Mouse (Mus musculus): ENCODE measurements around the gene Tmprss7. TPM values are rescaled to one million over a fixed set of nuclear protein-coding genes. Genes with fewer than 3 reads are reported as not detected.

The Tmprss7 gene
- total and polyA plus RNA-seq, 3 experiments, result not detected

- dilution Hi-C loops (cut with MboI; ENCODE audit: extremely low pct_ligation_motif_present, extremely low pct_unique_long_range_greater_than_20kb, low sequenced_read_pairs) (no loop called here), in situ Hi-C loops (cut with MboI; ENCODE audit: low pct_ligation_motif_present, low pct_unique_long_range_greater_than_20kb, low sequenced_read_pairs) (no loop called here)
- Histone ChIP-seq H3K4me2 (ENCODE audit: insufficient read depth, low read depth, poor library complexity, severe bottlenecking) (no peak overlapping the region), H3K36me3 (replicated peaks in 1 of 2; ENCODE audit: control insufficient read depth in 1 of 2, insufficient read depth in 1 of 2, low read length in 1 of 2) (no peaks in the 10 kb centered on the region), H3K9ac (ENCODE audit: insufficient read depth, low read depth) (no peak overlapping the region), H3K79me2 (replicated peaks; ENCODE audit: control insufficient read depth, extremely low read depth, insufficient read depth, poor library complexity, severe bottlenecking) (no peaks in the 10 kb centered on the region), H3K4me1 (ENCODE audit: control insufficient read depth in 1 of 2, insufficient read depth in 2 of 2) (peaks cover 0 to 8% of the 10 kb centered on the region in 2 experiments; a peak in 1 of 4 replicates), H3K4me3 (replicated peaks in 1 of 3; ENCODE audit: low read depth in 2 of 3, low read length in 2 of 3, poor library complexity in 1 of 3) (no peak overlapping the region), H3K27me3 (replicated peaks) (no peaks in the 10 kb centered on the region), H3K27ac (ENCODE audit: insufficient read depth, low read depth) (no peak overlapping the region), H3K9me3 (replicated peaks; ENCODE audit: low read length) (no peaks in the 10 kb centered on the region)
- DNase-seq (ENCODE audit: extremely low read depth), result no peak
- TF ChIP-seq MAX (IDR thresholded peaks at IDR 0.05; ENCODE audit: low read length), result no peak
- no peak for TF ChIP-seq ELF1 (IDR thresholded peaks at IDR 0.05; ENCODE audit: low read depth, low read length)
- TF ChIP-seq EP300 (IDR thresholded peaks at IDR 0.05; ENCODE audit: low read length), result no peak
- no peak for TF ChIP-seq ETS1 (conservative IDR thresholded peaks at IDR 0.05; ENCODE audit: low read depth, low read length)
- TF ChIP-seq RAD21 (IDR thresholded peaks at IDR 0.05; ENCODE audit: low read depth, low read length), result no peak
- no peak for TF ChIP-seq CTCF (conservative IDR thresholded peaks at IDR 0.05 in 1 of 2, IDR thresholded peaks at IDR 0.05 in 1 of 2; ENCODE audit: low read depth in 2 of 2, low read length in 2 of 2)
- no peak for TF ChIP-seq IRF4 (IDR thresholded peaks at IDR 0.05; ENCODE audit: low read depth, low read length)
- TF ChIP-seq POLR2A (IDR thresholded peaks at IDR 0.05; ENCODE audit: low read depth, low read length), result no peak
- no peak for TF ChIP-seq TCF12 (IDR thresholded peaks at IDR 0.05; ENCODE audit: low read depth, low read length)
- TF ChIP-seq USF1 (IDR thresholded peaks at IDR 0.05; ENCODE audit: low read depth, low read length), result no peak
- no peak for TF ChIP-seq UBTF (IDR thresholded peaks at IDR 0.05; ENCODE audit: low read depth, low read length)
- no peak for TF ChIP-seq HCFC1 (IDR thresholded peaks at IDR 0.05; ENCODE audit: low read depth, low read length)
Measured at GRCm38 (mm10) chr16:45686833-45687232, 6.6 kb downstream of the Tmprss7 start.

- Histone ChIP-seq H3K9me3 (replicated peaks; ENCODE audit: low read length) (no peaks in the 10 kb centered on the region), H3K27me3 (replicated peaks) (no peaks in the 10 kb centered on the region), H3K9ac (ENCODE audit: insufficient read depth, low read depth) (no peak overlapping the region), H3K36me3 (replicated peaks in 1 of 2; ENCODE audit: control insufficient read depth in 1 of 2, insufficient read depth in 1 of 2, low read length in 1 of 2) (no peaks in the 10 kb centered on the region), H3K4me1 (ENCODE audit: control insufficient read depth in 1 of 2, insufficient read depth in 2 of 2) (peaks cover 2 to 4% of the 10 kb centered on the region in 2 experiments; a peak in 2 of 4 replicates), H3K4me2 (ENCODE audit: insufficient read depth, low read depth, poor library complexity, severe bottlenecking) (no peak overlapping the region; the same call in 1 of the 2 replicates), H3K4me3 (replicated peaks in 1 of 3; ENCODE audit: low read depth in 2 of 3, low read length in 2 of 3, poor library complexity in 1 of 3) (no peak overlapping the region), H3K27ac (ENCODE audit: insufficient read depth, low read depth) (no peak overlapping the region), H3K79me2 (replicated peaks; ENCODE audit: control insufficient read depth, extremely low read depth, insufficient read depth, poor library complexity, severe bottlenecking) (no peaks in the 10 kb centered on the region)
- no peak for DNase-seq (ENCODE audit: extremely low read depth)
- in situ Hi-C loops (cut with MboI; ENCODE audit: low pct_ligation_motif_present, low pct_unique_long_range_greater_than_20kb, low sequenced_read_pairs), result no loop called here
- dilution Hi-C loops (cut with MboI; ENCODE audit: extremely low pct_ligation_motif_present, extremely low pct_unique_long_range_greater_than_20kb, low sequenced_read_pairs), result no loop called here
- TF ChIP-seq TBP (conservative IDR thresholded peaks at IDR 0.05; ENCODE audit: low read depth, low read length), result no peak
- TF ChIP-seq MAX (IDR thresholded peaks at IDR 0.05; ENCODE audit: low read length), result no peak
- no peak for TF ChIP-seq ZC3H11A (IDR thresholded peaks at IDR 0.05; ENCODE audit: low read depth, low read length)
- no peak for TF ChIP-seq SIN3A (IDR thresholded peaks at IDR 0.05; ENCODE audit: low read length)
- no peak for TF ChIP-seq ETS1 (conservative IDR thresholded peaks at IDR 0.05; ENCODE audit: low read depth, low read length)
- no peak for TF ChIP-seq ELF1 (IDR thresholded peaks at IDR 0.05; ENCODE audit: low read depth, low read length)
- no peak for TF ChIP-seq IRF4 (IDR thresholded peaks at IDR 0.05; ENCODE audit: low read depth, low read length)
- TF ChIP-seq E2F4 (IDR thresholded peaks at IDR 0.05; ENCODE audit: insufficient replicate concordance, low read depth, low read length), result no peak
- TF ChIP-seq CTCF (conservative IDR thresholded peaks at IDR 0.05 in 1 of 2, IDR thresholded peaks at IDR 0.05 in 1 of 2; ENCODE audit: low read depth in 2 of 2, low read length in 2 of 2), result no peak
- TF ChIP-seq GABPA (IDR thresholded peaks at IDR 0.05; ENCODE audit: insufficient replicate concordance, low read depth, low read length), result no peak
- no peak for TF ChIP-seq HCFC1 (IDR thresholded peaks at IDR 0.05; ENCODE audit: low read depth, low read length)
Measured at GRCm38 (mm10) chr16:45685295-45685694, 8.2 kb downstream of the Tmprss7 start.

Data from CH12.LX (cell line).